Mouse (Mus musculus): ENCODE data around the gene Prss29. TPM values are rescaled to one million over a fixed set of nuclear protein-coding genes. Genes with fewer than 3 reads are reported as not detected.

The Prss29 gene
- polyA plus RNA-seq, 1 experiment from 2014 or later = not detected

DNA sequence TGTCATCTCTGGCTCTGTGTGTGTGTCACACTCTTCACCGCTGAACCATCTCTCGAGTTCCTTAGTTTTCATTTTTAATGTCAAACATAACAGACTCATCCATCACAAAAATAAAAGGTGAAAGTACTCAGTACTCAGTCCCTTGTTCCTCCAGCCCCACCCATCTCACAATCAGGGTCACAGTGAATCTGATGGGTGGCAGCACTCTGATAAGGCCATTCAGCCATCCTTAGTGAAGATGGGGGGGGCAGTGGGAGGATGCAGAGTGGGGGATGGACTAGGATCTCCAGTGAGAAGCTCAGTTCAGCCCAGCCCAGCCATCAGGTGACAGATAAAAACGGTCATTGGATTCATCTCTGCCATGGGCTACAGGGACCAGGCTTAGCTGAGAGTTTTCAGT lies 50.5 kb downstream of the Prss29 start, which contains the start of gene Tpsg1:
Tpsg1 (plus strand) TSS at position 301 of the 400 bp plus-strand sequence.
- no peak within 1 kb of the TSS for H3K4me3 ChIP-seq (ENCODE audit: low read length)
- no peak for ATAC-seq (replicated peaks; ENCODE audit: extremely low read depth, insufficient read depth, low FRiP score)
- H3K27me3 ChIP-seq (ENCODE audit: control insufficient read depth, insufficient read depth, low read length) = peaks cover 2% of the 10 kb centered on the region; the same call in 1 of the 2 replicates
- H3K27ac ChIP-seq (ENCODE audit: low read length) = no peak within 1 kb of the TSS
- H3K4me2 ChIP-seq (ENCODE audit: low read depth, low read length) = no peak within 1 kb of the TSS
- H3K4me1 ChIP-seq (ENCODE audit: control insufficient read depth, insufficient read depth, low read length) = no peaks in the 10 kb centered on the region
- no peak within 1 kb of the TSS for H3K9ac ChIP-seq (ENCODE audit: low read length)
- 76% methylated on average over 3 of the region's 3 CpGs for WGBS
- H3K36me3 ChIP-seq (ENCODE audit: control insufficient read depth, insufficient read depth) = no peaks in the 10 kb centered on the region
- no peaks in the 10 kb centered on the region for H3K9me3 ChIP-seq (replicated peaks; ENCODE audit: control insufficient read depth, low read length)

Other genes starting within 250 kb of the Prss29 start
- gene Tmem204, start 235.1 kb upstream of the Prss29 start, polyA plus RNA-seq (2015; fragmentation: Nextera tagmentation; extraction: Ambion mirVana) = 26.7 and 36.1 TPM in 2 replicates
- 31.3 and 31.7 TPM in 2 replicates for gene Telo2, start 202.7 kb upstream of the Prss29 start, polyA plus RNA-seq (2015; fragmentation: Nextera tagmentation; extraction: Ambion mirVana)
- gene Ptx4, start 197.9 kb upstream of the Prss29 start, polyA plus RNA-seq (2015; fragmentation: Nextera tagmentation; extraction: Ambion mirVana) = 0.20 and 0.24 TPM in 2 replicates
- 16.1 and 19.2 TPM in 2 replicates for gene Clcn7, start 185.3 kb upstream of the Prss29 start, polyA plus RNA-seq (2015; fragmentation: Nextera tagmentation; extraction: Ambion mirVana)
- not detected in 2 replicates for gene Ccdc154, start 156.2 kb upstream of the Prss29 start, polyA plus RNA-seq (2015; fragmentation: Nextera tagmentation; extraction: Ambion mirVana)
- gene Gm38655, start 143.2 kb upstream of the Prss29 start, polyA plus RNA-seq (2015; fragmentation: Nextera tagmentation; extraction: Ambion mirVana) = 0.32 and 0.95 TPM in 2 replicates
- 27.0 and 29.6 TPM in 2 replicates for gene BC003965, start 134.1 kb upstream of the Prss29 start, polyA plus RNA-seq (2015; fragmentation: Nextera tagmentation; extraction: Ambion mirVana)
- 5.4 and 6.1 TPM in 2 replicates for gene Unkl, start 130.3 kb upstream of the Prss29 start, polyA plus RNA-seq (2015; fragmentation: Nextera tagmentation; extraction: Ambion mirVana)
- 23.8 and 25.7 TPM in 2 replicates for gene Gnptg, start 78.5 kb upstream of the Prss29 start, polyA plus RNA-seq (2015; fragmentation: Nextera tagmentation; extraction: Ambion mirVana)
- 26.9 and 31.0 TPM in 2 replicates for gene Tsr3, start 78.5 kb upstream of the Prss29 start, polyA plus RNA-seq (2015; fragmentation: Nextera tagmentation; extraction: Ambion mirVana)
- gene Baiap3, start 62.3 kb upstream of the Prss29 start, polyA plus RNA-seq (2015; fragmentation: Nextera tagmentation; extraction: Ambion mirVana) = 1.4 and 2.5 TPM in 2 replicates
- gene Ube2i, start 44.0 kb upstream of the Prss29 start, polyA plus RNA-seq (2015; fragmentation: Nextera tagmentation; extraction: Ambion mirVana) = 345 and 358 TPM in 2 replicates
- 0.80 and 0.84 TPM in 2 replicates for gene Prss34, start 20.3 kb upstream of the Prss29 start, polyA plus RNA-seq (2015; fragmentation: Nextera tagmentation; extraction: Ambion mirVana)
- gene Prss28, start 10.0 kb upstream of the Prss29 start, polyA plus RNA-seq (2015; fragmentation: Nextera tagmentation; extraction: Ambion mirVana) = not detected in 2 replicates
- 0.41 and 0.59 TPM in 2 replicates for gene Tpsab1, start 26.9 kb downstream of the Prss29 start, polyA plus RNA-seq (2015; fragmentation: Nextera tagmentation; extraction: Ambion mirVana)
- 11.0 and 11.7 TPM in 2 replicates for gene Tpsb2, start 47.7 kb downstream of the Prss29 start, polyA plus RNA-seq (2015; fragmentation: Nextera tagmentation; extraction: Ambion mirVana)
- 0.56 and 0.76 TPM in 2 replicates for gene Tpsg1, start 50.6 kb downstream of the Prss29 start, polyA plus RNA-seq (2015; fragmentation: Nextera tagmentation; extraction: Ambion mirVana)
- gene Cacna1h, start 115.1 kb downstream of the Prss29 start, polyA plus RNA-seq (2015; fragmentation: Nextera tagmentation; extraction: Ambion mirVana) = 4.5 and 5.4 TPM in 2 replicates
- gene Tekt4, start 136.0 kb downstream of the Prss29 start, polyA plus RNA-seq (2015; fragmentation: Nextera tagmentation; extraction: Ambion mirVana) = 0.81 and 1.5 TPM in 2 replicates
- 0.07 and 0.12 TPM in 2 replicates for gene Sstr5, start 178.6 kb downstream of the Prss29 start, polyA plus RNA-seq (2015; fragmentation: Nextera tagmentation; extraction: Ambion mirVana)